Mouse (Mus musculus): ENCODE measurements around the gene Pde8a. TPM values are rescaled to one million over a fixed set of nuclear protein-coding genes. Genes with fewer than 3 reads are reported as not detected.

Gene Pde8a
- total RNA-seq, 2 experiments from 2014 or later, result 17.0 to 19.3 TPM

DNA sequence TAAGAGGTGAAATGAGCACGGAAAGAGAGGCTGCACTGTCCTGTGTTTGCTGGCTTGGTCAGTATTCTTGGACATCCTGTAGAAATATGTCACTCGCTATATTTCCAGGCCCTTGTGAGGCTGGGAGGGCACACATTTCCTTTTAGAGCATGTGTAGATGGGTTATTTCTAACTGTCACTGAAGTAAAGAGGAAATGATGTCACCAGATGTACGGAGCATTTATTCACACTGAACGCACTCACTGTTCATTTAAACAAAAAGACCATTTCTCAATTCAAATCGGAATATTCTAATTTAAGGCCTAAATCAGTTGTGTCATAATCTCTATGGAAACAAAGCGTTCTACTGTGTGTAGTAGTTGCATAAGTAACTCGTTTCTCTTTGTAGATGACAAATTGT is 48.2 kb downstream of the Pde8a start:
- intact Hi-C loops (cut with DNase I), result no loop called here
- no peak for DNase-seq

DNA sequence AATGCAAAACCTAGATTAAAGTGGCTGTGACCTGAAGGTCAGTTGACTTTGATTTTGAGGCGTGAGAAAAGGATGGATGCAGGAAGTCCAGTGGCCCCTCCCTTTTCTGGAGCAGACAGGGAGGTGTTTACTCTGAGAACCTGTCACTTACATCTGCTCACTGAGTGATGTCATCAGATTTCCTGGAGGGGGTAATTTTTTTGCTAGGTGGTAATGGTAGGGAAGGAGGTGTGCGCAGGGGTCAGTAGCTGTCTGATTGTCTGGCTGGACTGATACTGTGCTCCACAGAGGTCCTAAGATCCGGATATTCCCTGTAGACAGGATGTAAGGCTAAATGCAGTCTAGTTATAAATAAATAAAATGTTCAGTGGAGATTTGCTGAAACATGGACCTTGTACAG is 59.5 kb downstream of the Pde8a start:
- DNase-seq, result no peak
- intact Hi-C loops (cut with DNase I), result no loop called here

DNA sequence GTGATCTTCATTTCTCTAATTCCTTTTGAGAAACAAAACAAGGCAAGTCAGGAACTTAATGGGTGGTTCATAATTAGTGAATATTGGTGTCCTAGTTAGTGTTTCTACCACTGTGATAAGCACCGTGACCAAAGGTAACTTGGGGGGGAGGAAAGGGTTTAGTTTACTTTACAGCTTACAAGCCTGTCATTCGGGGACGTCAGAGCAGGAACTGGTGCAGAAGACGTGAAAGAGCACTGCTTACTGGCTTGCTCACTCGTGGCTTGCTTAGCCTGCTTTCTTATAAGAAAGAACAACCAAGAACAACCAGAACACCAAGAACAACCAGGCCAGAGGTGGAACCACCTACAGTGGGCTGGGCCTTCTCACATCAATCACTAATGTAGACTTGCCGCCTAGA is 65.6 kb downstream of the Pde8a start:
- DNase-seq, result no peak
- intact Hi-C loops (cut with DNase I), result no loop called here

DNA sequence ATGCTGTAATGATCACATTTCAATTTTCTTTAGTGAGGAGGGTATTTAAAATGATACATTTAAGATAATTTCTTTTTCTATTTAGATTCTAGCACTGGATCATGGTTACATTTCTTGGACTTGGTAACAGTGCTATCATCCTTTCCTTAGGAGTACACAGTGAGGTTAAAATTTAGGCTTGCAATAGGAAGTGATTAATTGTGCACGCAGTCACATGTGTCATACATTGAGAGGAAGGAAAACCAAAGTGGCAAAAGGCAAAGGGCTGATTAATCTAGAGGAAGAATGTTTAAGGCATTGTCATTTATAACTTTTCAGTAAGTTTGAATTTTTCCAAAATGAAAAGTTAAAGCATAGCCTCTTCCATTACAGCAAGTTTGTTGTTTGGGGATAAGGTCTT is 67.8 kb downstream of the Pde8a start:
- intact Hi-C loops (cut with DNase I), result no loop called here
- DNase-seq, result no peak

DNA sequence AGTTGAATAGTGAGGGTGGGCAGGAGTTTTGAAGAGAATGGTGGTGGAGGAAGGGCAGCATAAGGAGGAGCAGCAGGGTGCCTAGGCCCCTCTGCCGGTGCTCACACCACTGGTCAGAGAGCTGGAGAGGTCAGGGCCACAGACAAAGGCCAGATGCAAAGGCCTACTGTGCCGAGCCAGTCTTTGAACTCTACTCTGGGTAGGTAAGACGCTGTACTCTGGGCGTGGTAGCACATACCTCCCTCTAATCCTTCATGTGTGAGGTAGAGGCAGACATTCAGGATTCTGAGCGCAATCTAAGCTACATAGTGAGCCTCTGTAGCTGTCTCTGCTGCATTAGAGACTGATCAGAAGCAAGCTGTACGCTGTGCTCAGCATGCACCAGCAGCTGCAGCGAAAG is 73.1 kb downstream of the Pde8a start:
- no peak for DNase-seq
- intact Hi-C loops (cut with DNase I), result no loop called here

DNA sequence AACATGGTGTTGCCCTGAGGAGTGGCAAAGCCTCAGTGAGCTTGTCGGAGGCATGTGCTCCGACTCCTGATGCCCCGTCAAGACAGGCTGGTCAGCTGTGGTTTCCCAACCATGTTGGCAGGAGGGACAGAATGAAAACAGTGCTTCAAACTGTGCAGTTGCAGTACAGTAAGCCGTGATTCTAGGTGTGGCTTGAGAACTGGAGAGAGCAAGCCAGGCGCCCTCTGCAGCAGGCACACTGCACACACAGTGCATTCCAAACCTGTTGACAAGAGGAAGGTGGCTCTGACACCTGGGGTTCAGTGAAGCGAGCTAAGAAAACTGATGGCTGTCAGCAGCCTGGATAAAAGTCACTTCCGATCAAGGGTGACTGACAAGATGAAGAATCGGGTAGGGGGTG is 73.5 kb downstream of the Pde8a start:
- intact Hi-C loops (cut with DNase I), result no loop called here
- DNase-seq, result peak; percentile 16 to 22

DNA sequence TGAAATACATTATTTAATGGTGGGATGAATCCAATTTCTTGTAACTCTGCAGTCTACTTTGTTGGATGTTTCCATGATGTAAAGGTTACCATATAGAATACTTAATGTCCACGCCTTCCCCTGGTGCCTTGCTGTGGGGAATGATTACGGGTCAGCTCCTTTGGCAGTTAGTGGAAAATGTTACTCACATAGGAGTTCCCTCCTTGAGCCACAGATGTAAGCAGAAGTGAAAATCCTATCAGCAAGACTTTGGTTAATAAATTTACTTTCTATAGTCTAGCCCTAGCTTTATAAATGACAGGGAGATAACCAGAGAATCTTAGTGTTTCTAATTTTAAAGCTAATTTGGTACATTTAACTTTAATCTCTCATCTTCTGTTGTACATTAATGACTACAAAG is 81.8 kb downstream of the Pde8a start:
- no peak for DNase-seq
- intact Hi-C loops (cut with DNase I), result no loop called here

DNA sequence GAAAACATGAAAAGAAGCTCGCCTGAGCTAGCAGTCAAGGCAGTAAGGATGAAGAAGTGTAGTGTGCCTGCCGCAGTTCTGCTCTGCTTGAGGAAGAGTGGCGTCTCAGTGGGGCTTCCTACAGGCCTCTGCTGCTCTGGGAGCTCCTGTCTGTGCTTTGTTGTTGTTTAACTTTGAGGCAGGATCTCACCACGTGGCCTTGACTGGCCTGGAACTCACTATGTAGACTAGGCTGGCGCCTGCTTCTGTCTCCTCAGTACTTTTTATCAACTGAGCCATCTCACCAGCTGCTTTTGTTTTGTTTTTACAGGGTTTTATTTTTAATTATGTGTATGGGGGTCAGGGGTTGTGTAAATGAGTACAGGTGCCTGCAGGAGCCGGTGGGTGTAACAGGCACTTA is 84.8 kb downstream of the Pde8a start:
- intact Hi-C loops (cut with DNase I), result no loop called here
- no peak for DNase-seq

DNA sequence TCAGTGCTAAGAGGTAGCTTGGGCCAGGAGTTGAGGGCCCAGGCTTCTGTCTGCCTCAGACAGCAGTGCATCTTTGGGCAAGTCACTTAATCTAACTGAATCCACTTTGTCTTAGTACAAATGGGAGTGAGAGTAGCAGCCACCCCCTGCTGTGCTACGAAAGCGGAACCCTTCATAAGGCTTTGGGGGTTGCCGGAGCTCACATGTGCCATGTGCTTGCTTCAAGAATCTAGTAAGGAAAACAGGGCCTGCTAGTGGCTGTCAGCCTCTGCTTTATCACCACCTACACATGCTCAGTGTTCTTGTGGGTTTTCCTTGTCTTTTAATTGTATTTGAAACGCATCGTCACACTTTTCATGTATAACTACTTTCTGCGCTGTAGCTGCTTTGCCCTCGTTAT is 87.9 kb downstream of the Pde8a start:
- intact Hi-C loops (cut with DNase I), result no loop called here

DNA sequence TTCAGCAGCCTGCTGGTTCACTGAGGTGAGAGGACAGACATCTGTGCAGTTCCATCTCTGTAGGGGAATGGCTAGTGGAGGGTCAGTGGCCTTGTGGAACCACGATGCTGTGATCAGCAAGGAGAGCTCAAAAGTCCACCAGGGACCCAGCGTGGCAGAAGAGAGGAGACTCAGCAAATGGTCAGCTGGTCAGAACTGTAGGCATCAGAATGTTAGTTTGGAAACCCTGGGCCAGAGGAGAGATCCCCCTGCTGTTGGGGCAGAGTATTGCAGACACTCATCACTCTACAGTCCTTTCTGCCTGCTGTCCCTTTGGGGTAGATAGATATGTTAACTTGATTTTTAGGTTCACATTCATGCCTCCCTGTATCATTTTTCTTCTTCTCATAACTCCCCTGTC is 90.3 kb downstream of the Pde8a start:
- intact Hi-C loops (cut with DNase I), result no loop called here
- no peak for DNase-seq

More for the DNA sequence above, 87.9 kb downstream of the Pde8a start:
- no peak for DNase-seq

DNA sequence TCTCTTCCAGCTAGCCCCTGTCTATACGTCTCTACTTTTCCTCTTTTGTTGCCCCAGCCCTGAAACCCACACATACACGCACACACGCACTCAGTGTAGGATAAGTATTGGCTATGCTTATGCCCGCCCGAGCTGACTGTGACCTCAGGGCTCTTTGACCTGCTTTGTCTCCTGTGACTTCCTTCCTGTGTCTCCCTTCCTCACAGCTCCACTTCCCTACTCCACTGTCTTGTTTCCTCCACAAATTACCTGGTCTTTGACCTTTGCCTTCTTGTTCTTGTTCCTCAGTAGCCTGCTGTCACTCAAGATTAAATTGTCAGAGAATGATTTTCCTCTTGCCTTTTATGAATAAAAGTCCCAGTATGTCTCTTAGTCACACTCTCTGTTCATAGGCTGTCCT is 90.7 kb downstream of the Pde8a start:
- intact Hi-C loops (cut with DNase I), result no loop called here
- no peak for DNase-seq

DNA sequence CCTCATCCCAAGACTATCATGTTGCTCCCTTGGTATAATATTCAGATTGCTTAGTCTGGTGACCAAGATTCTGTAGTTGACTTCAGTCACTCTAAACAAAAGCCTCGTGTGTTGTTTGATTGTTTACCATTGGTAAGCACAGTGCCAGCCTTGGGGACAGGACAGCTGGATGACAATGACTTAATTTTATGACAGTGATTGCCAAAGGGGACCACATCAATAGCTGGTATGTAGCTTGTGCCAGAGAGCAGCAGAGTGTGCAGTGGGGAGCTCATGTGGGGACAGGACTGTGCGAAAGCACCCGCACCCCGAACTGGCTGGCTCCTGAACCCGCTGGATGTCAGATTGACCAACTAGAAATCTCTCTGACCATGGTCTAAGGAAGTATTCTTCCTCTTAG is 91.3 kb downstream of the Pde8a start:
- DNase-seq, result no peak
- intact Hi-C loops (cut with DNase I), result no loop called here

DNA sequence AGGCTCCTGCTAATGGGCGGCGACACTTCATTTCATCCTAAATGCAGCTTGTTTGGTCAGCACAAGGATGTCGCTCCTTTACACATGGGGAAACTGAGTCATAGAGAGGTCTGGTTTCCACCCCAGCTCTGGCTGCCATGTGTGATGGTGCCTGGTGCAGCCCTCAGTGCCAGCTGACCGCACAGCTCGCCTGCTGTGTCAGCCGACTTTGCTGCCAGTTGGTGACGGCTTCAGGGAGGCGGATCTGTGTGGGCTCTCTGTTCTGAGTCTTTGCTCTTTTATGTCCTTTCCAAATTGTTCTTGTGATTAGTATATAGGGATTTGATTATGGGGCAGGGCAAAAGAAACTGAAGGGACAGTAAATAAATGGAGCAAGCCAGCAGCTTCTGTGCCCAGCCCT is 94.3 kb downstream of the Pde8a start:
- DNase-seq, result no peak
- intact Hi-C loops (cut with DNase I), result no loop called here

DNA sequence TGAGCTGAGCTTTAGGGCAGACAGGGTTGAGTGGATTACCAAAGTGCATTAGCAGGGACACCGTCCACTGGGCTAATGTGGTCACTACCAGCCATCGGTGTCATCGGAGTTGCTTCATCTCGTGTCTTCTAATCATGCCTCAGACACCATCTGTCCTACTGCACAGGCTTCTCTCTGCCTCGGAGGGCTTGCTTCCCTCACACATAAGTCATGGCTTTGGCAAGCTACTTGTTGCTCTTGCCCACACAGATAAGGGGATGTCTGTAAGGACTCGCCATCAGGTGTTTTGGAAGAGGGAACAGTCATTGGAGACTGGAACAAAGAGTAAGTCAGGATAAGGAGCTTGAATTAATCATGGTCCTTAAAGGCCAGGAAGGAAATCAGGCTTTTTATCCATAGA is 95.9 kb downstream of the Pde8a start:
- intact Hi-C loops (cut with DNase I), result no loop called here
- DNase-seq, result no peak

DNA sequence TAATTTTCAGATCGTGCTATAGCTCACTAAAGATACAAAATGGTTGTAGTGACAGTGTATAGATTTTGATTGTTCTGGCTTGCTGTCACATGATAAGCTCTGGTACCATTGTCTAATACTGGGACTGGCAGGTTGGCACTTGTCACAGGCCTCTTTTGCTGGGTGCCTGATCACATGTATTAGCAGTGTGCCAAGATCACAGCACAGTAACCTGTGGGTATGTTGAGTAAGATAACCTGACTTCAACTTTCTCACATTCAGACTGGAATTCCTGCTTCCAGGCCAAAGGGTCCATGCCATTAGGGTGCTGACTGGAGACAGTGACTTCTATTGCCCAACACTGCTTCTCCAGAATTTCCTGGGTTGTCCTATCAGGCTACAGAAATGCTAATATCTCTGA is 97.7 kb downstream of the Pde8a start:
- intact Hi-C loops (cut with DNase I), result no loop called here

DNA sequence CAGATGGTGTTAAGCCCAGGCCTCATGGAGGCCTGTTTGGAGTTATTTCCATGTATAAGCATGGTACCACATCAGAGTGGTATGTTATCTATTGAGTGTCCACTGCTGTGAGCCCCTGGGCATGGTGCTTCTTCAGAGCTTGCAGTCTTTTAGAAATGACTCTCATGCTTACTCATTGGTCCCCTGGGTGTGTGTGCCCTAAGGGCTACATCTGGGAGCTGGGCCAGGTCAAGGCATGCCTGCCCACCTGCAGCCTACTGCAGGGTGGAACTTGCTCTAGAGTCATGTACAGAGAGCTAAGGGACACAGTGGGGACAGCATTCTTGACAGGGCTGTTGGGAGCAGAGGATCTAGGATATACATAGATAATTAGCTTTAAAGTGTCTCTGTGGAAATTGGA is 98.2 kb downstream of the Pde8a start:
- DNase-seq, result no peak
- intact Hi-C loops (cut with DNase I), result no loop called here

More for the DNA sequence above, 97.7 kb downstream of the Pde8a start:
- no peak for DNase-seq

DNA sequence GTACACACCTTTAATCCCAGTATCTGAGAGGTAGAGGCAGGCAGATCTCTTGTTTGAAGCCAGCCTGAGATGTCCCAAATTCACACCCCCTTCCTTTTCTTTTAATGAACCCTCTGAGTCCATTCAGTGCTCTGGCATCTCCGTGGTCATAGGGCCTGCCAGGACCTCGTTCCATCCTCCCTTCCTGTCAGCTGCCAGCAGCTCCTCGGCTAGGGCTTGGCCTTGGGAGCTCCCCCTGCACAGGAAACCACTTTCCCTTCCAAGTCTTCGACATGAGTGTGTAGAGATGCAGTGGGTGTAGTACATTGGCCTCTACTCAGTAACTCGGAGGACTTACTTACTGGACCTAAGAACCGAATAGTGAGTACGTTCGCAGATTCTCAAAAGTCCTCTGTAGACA is 102.2 kb downstream of the Pde8a start:
- peak in 1 of 2 experiments; percentile 20 for DNase-seq

DNA sequence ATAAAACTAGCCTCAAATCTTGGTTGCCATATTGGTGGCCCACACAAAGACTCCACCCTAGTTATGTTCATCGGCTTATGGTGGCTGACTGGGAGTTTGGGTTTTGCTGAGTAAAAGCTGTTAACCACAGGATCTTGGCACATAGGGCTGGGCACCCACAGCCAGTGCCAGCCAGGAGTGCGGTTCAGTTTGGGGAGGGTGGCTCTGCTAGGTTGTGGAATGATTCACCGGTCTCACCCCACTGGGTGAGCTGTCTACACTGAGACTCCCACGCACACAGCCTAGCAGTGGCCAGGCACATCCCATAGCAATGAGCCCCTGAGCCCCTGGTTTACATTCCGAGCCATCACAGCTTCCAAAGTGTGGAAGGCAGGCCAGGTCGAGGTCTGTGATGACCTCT is 106.4 kb downstream of the Pde8a start:
- intact Hi-C loops (cut with DNase I), result no loop called here
- DNase-seq, result no peak

More for the DNA sequence above, 102.2 kb downstream of the Pde8a start:
- intact Hi-C loops (cut with DNase I), result no loop called here

DNA sequence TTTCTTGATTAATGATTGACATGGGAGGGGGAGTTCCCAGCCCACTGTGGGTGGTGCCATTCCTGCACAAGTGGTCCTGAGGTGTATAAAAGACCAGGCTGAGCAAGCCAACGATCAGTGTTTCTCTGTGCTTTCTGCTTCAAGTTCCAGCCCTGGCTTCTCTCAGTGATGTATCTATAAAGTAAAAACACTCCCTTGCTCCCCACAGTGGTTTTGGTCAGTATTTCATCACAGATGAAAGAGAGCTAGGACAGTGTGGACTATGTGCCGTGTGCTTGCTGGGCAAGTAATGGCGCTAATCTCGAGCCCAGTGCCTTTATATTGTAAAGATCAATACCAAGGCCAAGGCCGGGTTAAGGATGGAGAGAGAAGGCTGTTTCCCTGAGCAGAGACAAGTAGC is 108.4 kb downstream of the Pde8a start:
- intact Hi-C loops (cut with DNase I), result no loop called here
- no peak for DNase-seq

DNA sequence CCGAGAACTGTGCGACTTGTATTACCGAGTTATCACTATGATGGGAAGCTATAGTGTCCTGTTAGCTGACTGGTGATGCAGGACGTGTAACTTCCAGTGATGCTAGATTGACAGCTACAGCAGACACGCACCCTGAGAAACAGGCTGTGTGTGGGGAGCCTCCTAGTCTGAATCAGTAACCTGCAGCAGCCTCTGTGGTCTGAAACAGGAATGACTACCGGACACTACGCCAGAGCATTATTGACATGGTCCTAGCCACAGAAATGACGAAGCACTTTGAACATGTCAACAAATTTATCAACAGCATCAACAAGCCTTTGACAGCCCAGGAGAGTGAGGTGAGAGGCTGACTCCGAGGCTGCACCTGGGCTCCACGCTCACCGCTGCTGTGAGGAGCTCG is 112.6 kb downstream of the Pde8a start:
- intact Hi-C loops (cut with DNase I), result no loop called here
- DNase-seq, result no peak

DNA sequence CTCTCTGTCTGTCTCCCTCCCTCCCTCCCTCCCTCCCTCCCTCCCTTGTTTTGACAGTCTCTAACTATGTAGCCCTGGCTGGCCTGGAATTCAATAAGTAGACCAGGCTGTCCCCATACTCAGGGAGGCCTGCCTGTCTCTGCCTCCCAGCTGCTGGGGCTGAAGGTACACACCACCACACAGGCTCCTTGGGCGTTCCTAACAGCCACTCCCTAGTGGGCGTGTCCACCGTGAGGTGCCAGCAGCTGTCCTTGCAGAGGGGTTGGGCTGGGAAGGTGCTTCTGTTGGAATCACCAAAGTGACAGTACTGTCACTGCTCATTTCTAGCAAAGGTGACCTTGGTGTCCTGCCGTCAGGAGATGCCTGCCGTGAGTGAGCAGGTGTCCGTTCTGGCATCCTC is 113.5 kb downstream of the Pde8a start:
- intact Hi-C loops (cut with DNase I), result no loop called here
- DNase-seq, result no peak

DNA sequence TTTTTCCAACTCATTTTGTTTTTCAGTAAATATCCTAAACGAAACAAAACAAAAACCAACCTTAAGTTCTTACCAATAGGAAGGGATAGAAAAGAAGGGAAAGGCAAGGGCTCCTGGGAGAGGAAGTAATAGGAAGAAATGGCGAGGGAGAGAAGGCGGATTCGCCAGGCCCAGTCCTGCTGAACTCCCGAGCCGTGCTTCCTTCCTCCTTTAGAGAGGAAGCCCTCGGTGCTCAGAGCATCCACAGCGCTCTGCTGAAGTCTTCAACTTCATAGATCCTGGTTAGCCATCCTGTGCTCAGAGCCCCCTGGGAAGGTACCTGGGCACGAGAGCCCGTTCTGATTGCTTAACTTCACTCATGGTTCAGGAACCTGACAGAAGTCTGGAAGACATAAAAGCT is 114.3 kb downstream of the Pde8a start:
- intact Hi-C loops (cut with DNase I), result no loop called here
- DNase-seq, result no peak

DNA sequence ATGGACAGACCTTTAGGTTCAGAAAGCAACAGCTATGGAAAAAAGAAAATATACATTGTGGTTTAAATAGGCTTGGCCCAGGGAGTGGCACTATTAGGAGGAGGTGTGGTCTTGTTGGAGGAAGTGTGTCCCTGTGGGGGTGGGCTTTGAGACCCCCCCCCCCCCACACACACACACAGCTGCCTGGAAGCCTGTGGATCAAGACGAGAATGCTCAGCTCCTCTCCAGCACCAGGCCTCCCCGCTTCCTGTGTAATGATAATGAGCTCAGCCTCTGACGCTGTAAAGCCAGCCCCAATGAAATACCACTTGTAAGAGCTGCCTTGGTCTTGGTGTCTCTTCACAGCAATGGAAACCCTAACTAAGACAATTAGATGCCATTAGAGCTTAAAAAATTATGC is 117.4 kb downstream of the Pde8a start:
- intact Hi-C loops (cut with DNase I), result no loop called here
- DNase-seq, result no peak

DNA sequence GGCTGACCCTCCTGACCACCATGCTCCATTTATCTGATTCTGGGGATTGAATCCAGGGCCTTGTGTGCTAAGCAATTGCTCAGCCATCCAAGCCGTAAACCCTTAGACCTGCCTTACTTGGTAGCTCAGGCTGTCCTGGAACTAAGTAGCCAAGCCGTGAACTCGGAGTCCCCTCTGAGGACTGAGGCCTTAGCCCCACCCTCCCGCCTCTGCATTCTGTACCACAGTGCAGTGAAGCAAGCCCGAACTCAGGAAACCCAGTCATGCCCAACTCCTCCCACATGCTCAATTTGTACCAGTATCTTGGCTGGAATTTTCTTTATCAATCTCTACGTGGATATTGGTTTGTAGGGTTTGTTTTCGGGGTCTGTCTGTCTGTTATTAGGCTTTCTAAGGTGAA is 118.5 kb downstream of the Pde8a start:
- intact Hi-C loops (cut with DNase I), result no loop called here
- no peak for DNase-seq
